Mouse (Mus musculus): ENCODE results near the gene 4930548H24Rik. TPM values are rescaled to one million over a fixed set of nuclear protein-coding genes. Genes with fewer than 3 reads are reported as not detected.
A peak's percentile ranks its signal among the peaks of the same experiment; 100 is the strongest.

Gene 4930548H24Rik
- total RNA-seq, 2 experiments from 2014 or later: 0.05 to 0.37 TPM

GRCm38 (mm10) chr5:31535228-31535627, 49.7 kb downstream of the 4930548H24Rik start:
- peak; percentile 58 for ATAC-seq (replicated peaks; ENCODE audit: poor library complexity)

Other genes starting within 250 kb of the 4930548H24Rik start
- gene Nrbp1, start 244.9 kb upstream of the 4930548H24Rik start, total RNA-seq (2015): 39.2 and 39.4 TPM in 2 replicates
- gene Nrbp1, start 244.9 kb upstream of the 4930548H24Rik start, total RNA-seq (2017): 77.5 and 98.0 TPM in 2 replicates
- gene Gm9970, start 244.5 kb upstream of the 4930548H24Rik start, total RNA-seq (2015): not detected in 2 replicates
- gene Gm9970, start 244.5 kb upstream of the 4930548H24Rik start, total RNA-seq (2017): 0.25 TPM in 1 of 2 replicates, not detected in the other
- 1.3 and 2.1 TPM in 2 replicates for gene Krtcap3, start 234.0 kb upstream of the 4930548H24Rik start, total RNA-seq (2015)
- 3.4 and 4.1 TPM in 2 replicates for gene Krtcap3, start 234.0 kb upstream of the 4930548H24Rik start, total RNA-seq (2017)
- gene Ift172, start 194.6 kb upstream of the 4930548H24Rik start, total RNA-seq (2015): 7.3 and 11.1 TPM in 2 replicates
- gene Ift172, start 194.6 kb upstream of the 4930548H24Rik start, total RNA-seq (2017): 20.8 and 33.0 TPM in 2 replicates
- not detected in 2 replicates for gene Fndc4, start 189.7 kb upstream of the 4930548H24Rik start, total RNA-seq (2015)
- not detected in 2 replicates for gene Fndc4, start 189.7 kb upstream of the 4930548H24Rik start, total RNA-seq (2017)
- gene Gckr, start 188.3 kb upstream of the 4930548H24Rik start, total RNA-seq (2015): not detected in 2 replicates
- gene Gckr, start 188.3 kb upstream of the 4930548H24Rik start, total RNA-seq (2017): not detected in 2 replicates
- 10.3 and 12.5 TPM in 2 replicates for gene Zfp512, start 33.3 kb upstream of the 4930548H24Rik start, total RNA-seq (2015)
- gene Zfp512, start 33.3 kb upstream of the 4930548H24Rik start, total RNA-seq (2017): 25.3 and 35.0 TPM in 2 replicates
- 19.6 and 23.1 TPM in 2 replicates for gene Gpn1, start 9.0 kb downstream of the 4930548H24Rik start, total RNA-seq (2015)
- gene Gpn1, start 9.0 kb downstream of the 4930548H24Rik start, total RNA-seq (2017): 31.6 and 48.5 TPM in 2 replicates
- gene Slc4a1ap, start 41.3 kb downstream of the 4930548H24Rik start, total RNA-seq (2015): 65.8 and 65.9 TPM in 2 replicates
- 46.5 and 48.9 TPM in 2 replicates for gene Slc4a1ap, start 41.3 kb downstream of the 4930548H24Rik start, total RNA-seq (2017)
- gene Supt7l, start 42.1 kb downstream of the 4930548H24Rik start, total RNA-seq (2015): 17.0 and 18.2 TPM in 2 replicates
- gene Supt7l, start 42.1 kb downstream of the 4930548H24Rik start, total RNA-seq (2017): 19.2 and 20.1 TPM in 2 replicates
- 434 and 492 TPM in 2 replicates for gene Mrpl33, start 111.2 kb downstream of the 4930548H24Rik start, total RNA-seq (2015)
- gene Mrpl33, start 111.2 kb downstream of the 4930548H24Rik start, total RNA-seq (2017): 218 and 315 TPM in 2 replicates
- 25.8 and 34.6 TPM in 2 replicates for gene Rbks, start 211.9 kb downstream of the 4930548H24Rik start, total RNA-seq (2015)
- gene Rbks, start 211.9 kb downstream of the 4930548H24Rik start, total RNA-seq (2017): 17.7 and 29.3 TPM in 2 replicates
- gene Babam2, start 211.9 kb downstream of the 4930548H24Rik start, total RNA-seq (2015): 101 and 117 TPM in 2 replicates
- gene Babam2, start 211.9 kb downstream of the 4930548H24Rik start, total RNA-seq (2017): 37.7 and 44.2 TPM in 2 replicates

Data from megakaryocyte progenitor cell, adult 5-6 weeks (primary cell).